Comparison of ENCODE assay signal across 17 mouse cellular contexts in genomic region chr11:79111864-79112558, GRCm38 (mm10). TPM values are rescaled to one million over a fixed set of nuclear protein-coding genes. Genes with fewer than 3 reads are reported as not detected.
A peak's percentile ranks its signal among the peaks of the same experiment; 100 is the strongest.
DNase-seq lines count a peak whose midpoint lies in the region; ATAC-seq and TF ChIP-seq lines count a peak whose summit lies in the region.
"Had no signal": no experiment of that assay in that cellular context is flagged by ENCODE, and none has a peak within 500 bp of the region (broad histone marks: within the 10 kb centered on the region; RNA-seq: fewer than 3 reads in every experiment).

No protein-coding gene starts in this region.

- H3K27me3 ChIP-seq in heart, embryonic 10.5 days (ENCODE audit: insufficient read depth, poor library complexity, severe bottlenecking) = no peaks in the 10 kb centered on the region
- H3K27me3 ChIP-seq in intestine, embryonic 14.5 days (replicated peaks; ENCODE audit: control insufficient read depth, insufficient read depth, low read length) = no peaks in the 10 kb centered on the region
- no peaks in the 10 kb centered on the region for H3K27me3 ChIP-seq in stomach, postnatal 0 days (ENCODE audit: control insufficient read depth, insufficient read depth, low read length)
- H3K27me3 ChIP-seq: limb, embryonic 13.5 days; midbrain, embryonic 13.5 days had no signal

- ATAC-seq in intestine, embryonic 14.5 days (replicated peaks; ENCODE audit: low FRiP score, low TSS enrichment, low read depth) = peak; percentile 49
- ATAC-seq in stomach, postnatal 0 days (ENCODE audit: low FRiP score, low TSS enrichment) = peak; percentile 45
- ATAC-seq: inflammation-experienced regulatory T-cells, adult 6 months; midbrain, embryonic 13.5 days had no signal

- H3K36me3 ChIP-seq in heart, embryonic 10.5 days = no peaks in the 10 kb centered on the region
- H3K36me3 ChIP-seq in intestine, embryonic 14.5 days (ENCODE audit: control insufficient read depth, insufficient read depth, low read length) = no peaks in the 10 kb centered on the region
- no peaks in the 10 kb centered on the region for H3K36me3 ChIP-seq in stomach, postnatal 0 days (ENCODE audit: control insufficient read depth, insufficient read depth, low read length)
- H3K36me3 ChIP-seq: limb, embryonic 13.5 days; midbrain, embryonic 13.5 days had no signal

- no peak for TF ChIP-seq POLR2A in lung, adult 2 months (IDR thresholded peaks at IDR 0.05; ENCODE audit: borderline replicate concordance, extremely low read depth, low read depth, low read length)

- no peak overlapping the region for H3K4me2 ChIP-seq in intestine, embryonic 14.5 days (ENCODE audit: low read length)
- peak overlapping the region; percentile 42; the same call in 1 of the 2 replicates for H3K4me2 ChIP-seq in stomach, postnatal 0 days (replicated peaks; ENCODE audit: low read depth)
- H3K4me2 ChIP-seq: limb, embryonic 13.5 days; midbrain, embryonic 13.5 days had no signal

- no peak for DNase-seq in heart, embryonic 10.5 days (ENCODE audit: low spot score)
- DNase-seq in heart, adult 9 months (ENCODE audit: low spot score in 2 of 2) = no peak
- DNase-seq in lung, adult 2 months = no peak
- DNase-seq in lung, postnatal 36 days = no peak
- no peak for DNase-seq in intestine, embryonic 14.5 days (ENCODE audit: low spot score)
- DNase-seq in stomach, postnatal 0 days (ENCODE audit: low spot score) = peak; percentile 31
- no peak for DNase-seq in cerebellum, adult 11-12 months
- DNase-seq: cerebellum, adult 11 months; embryo, embryonic 11 days; gastrocnemius, postnatal 36 days; heart, postnatal 14 days; kidney, postnatal 4 days; right cerebral cortex, postnatal 14 days; thymus, postnatal 4 days had no signal

- WGBS in heart, embryonic 10.5 days = 85% methylated on average over 10 of the region's 10 CpGs
- WGBS in lung, adult 2 months = 82% methylated on average over 10 of the region's 10 CpGs
- 81% methylated on average over 10 of the region's 10 CpGs for WGBS in intestine, embryonic 14.5 days
- WGBS in stomach, postnatal 0 days = 67% methylated on average over 10 of the region's 10 CpGs

- H3K9me3 ChIP-seq in heart, embryonic 10.5 days = no peaks in the 10 kb centered on the region
- H3K9me3 ChIP-seq in intestine, embryonic 14.5 days (ENCODE audit: control insufficient read depth, low read length) = no peaks in the 10 kb centered on the region
- no peaks in the 10 kb centered on the region for H3K9me3 ChIP-seq in stomach, postnatal 0 days (ENCODE audit: control insufficient read depth, low read length)
- H3K9me3 ChIP-seq: limb, embryonic 13.5 days; midbrain, embryonic 13.5 days had no signal

- TF ChIP-seq CTCF in lung, adult 2 months (IDR thresholded peaks at IDR 0.05; ENCODE audit: insufficient read depth, low read length) = 0 out of 2 replicates have a peak, but pooled peaks have one; percentile 2
- TF ChIP-seq CTCF in stomach, postnatal 0 days (IDR thresholded peaks at IDR 0.05; ENCODE audit: low read depth) = peak; percentile 55

- peaks cover 62% of the 10 kb centered on the region for H3K4me1 ChIP-seq in heart, embryonic 10.5 days
- peaks cover 6% of the 10 kb centered on the region; the same call in 1 of the 2 replicates for H3K4me1 ChIP-seq in lung, adult 2 months (ENCODE audit: control insufficient read depth, insufficient read depth, low read length)
- H3K4me1 ChIP-seq in intestine, embryonic 14.5 days (replicated peaks; ENCODE audit: control insufficient read depth, insufficient read depth, low read length) = peaks cover 8% of the 10 kb centered on the region
- 0 out of 2 replicates have a peak, but pooled peaks cover 4% of the 10 kb centered on the region for H3K4me1 ChIP-seq in stomach, postnatal 0 days (replicated peaks; ENCODE audit: control insufficient read depth, insufficient read depth)

- H3K27ac ChIP-seq in heart, embryonic 10.5 days = peak overlapping the region; percentile 24; the same call in 1 of the 2 replicates
- no peak overlapping the region for H3K27ac ChIP-seq in intestine, embryonic 14.5 days (ENCODE audit: low read depth)
- peak overlapping the region; percentile 82 for H3K27ac ChIP-seq in stomach, postnatal 0 days (replicated peaks)
- H3K27ac ChIP-seq: midbrain, embryonic 13.5 days had no signal

- H3K9ac ChIP-seq in intestine, embryonic 14.5 days (ENCODE audit: low read length) = no peak overlapping the region
- no peak overlapping the region; the same call in 1 of the 2 replicates for H3K9ac ChIP-seq in stomach, postnatal 0 days (ENCODE audit: low read length)
- H3K9ac ChIP-seq: limb, embryonic 13.5 days; midbrain, embryonic 13.5 days had no signal

- no peak overlapping the region for H3K4me3 ChIP-seq in heart, embryonic 10.5 days
- H3K4me3 ChIP-seq in lung, adult 2 months (replicated peaks; ENCODE audit: extremely low read depth, low read depth, low read length) = no peak overlapping the region
- H3K4me3 ChIP-seq in intestine, embryonic 14.5 days (ENCODE audit: low read depth, low read length) = no peak overlapping the region
- no peak overlapping the region for H3K4me3 ChIP-seq in stomach, postnatal 0 days (ENCODE audit: low read depth, low read length)
- H3K4me3 ChIP-seq: limb, embryonic 13.5 days; midbrain, embryonic 13.5 days had no signal

- TF ChIP-seq EP300 in stomach, postnatal 0 days (optimal IDR thresholded peaks at IDR 0.05) = no peak

RNA-seq across cellular contexts. Expression of gene Ksr1, which starts 34.2 kb away (rescaled TPM):
- 1.9 and 3.3 TPM in 2 replicates for polyA plus RNA-seq in heart, embryonic 10.5 days (2016; fragmentation: Nextera tagmentation; extraction: Ambion mirVana)
- polyA plus RNA-seq in lung, adult 2 months (2012; rRNA removed) = 20.7 and 21.9 TPM in 2 replicates
- polyA plus RNA-seq in intestine, embryonic 14.5 days (2014; fragmentation: Nextera tagmentation; extraction: Ambion mirVana) = 5.5 and 6.0 TPM in 2 replicates
- 0.67 and 0.94 TPM in 2 replicates for polyA plus RNA-seq in stomach, postnatal 0 days (2015; fragmentation: Nextera tagmentation; extraction: Ambion mirVana)
